Mouse (Mus musculus) embryonic fibroblast, embryonic 13.5 days (primary cell): Measurements from ENCODE around the gene Ces2f.

Source experiments
- CTCF ChIP-seq: IDR thresholded peaks from 2 replicates; pipeline ENCODE4 v1.5.1; 2011; ENCODE audit warnings: mild to moderate bottlenecking, control low read depth, low read length, moderate library complexity, borderline replicate concordance; ENCODE audit not compliant: insufficient read depth
- POLR2A ChIP-seq: IDR thresholded peaks from 2 replicates; pipeline ENCODE4 v1.6.1; 2011; ENCODE audit warnings: low read depth, mild to moderate bottlenecking, control low read depth, low read length, moderate library complexity

DNA sequence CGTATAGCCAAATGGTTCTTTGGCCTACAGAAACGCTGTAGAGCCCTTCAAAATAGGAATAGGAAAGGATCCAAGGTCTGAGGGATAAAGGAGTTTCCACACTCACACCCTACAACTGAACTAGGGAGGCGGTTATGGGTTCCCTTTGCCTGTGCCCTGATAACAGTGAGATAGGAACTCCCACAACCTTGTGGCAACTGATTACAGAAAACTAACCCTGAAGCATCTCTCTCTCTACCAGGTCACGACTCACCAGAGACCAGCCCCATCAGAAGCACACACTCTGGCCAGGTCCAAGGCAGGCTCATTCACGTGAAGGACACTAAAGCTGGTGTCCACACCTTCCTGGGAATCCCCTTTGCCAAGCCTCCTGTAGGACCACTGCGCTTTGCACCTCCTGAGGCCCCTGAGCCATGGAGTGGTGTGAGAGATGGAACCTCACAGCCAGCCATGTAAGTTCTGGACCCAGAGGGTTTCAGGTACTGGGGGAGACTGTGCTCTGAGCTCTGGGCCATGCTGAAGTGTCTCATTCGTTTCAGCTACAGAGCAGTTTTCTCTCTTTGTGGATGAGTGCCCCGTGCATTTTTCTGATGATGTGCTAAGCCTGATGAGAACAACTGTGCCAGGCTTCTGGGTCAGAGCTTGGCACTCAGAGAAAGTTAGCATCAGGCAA lies 15.2 kb downstream of the Ces2f start:
- no peak for TF ChIP-seq CTCF
- no peak for TF ChIP-seq POLR2A
